Mouse (Mus musculus) liver, adult 2 months (tissue): ENCODE data around the gene Ogfod3. TPM values are rescaled to one million over a fixed set of nuclear protein-coding genes. Genes with fewer than 3 reads are reported as not detected.
A peak's percentile ranks its signal among the peaks of the same experiment; 100 is the strongest.

Experiments
- DNase-seq: peaks from one replicate; pipeline ENCODE4 v3.0.0-alpha.2; 2011; ENCODE audit warnings: low read depth, low spot score; ENCODE audit errors: extremely low read depth
- H3K27ac ChIP-seq: fragments of 200-500 bp; replicated peaks from 2 replicates; pipeline ENCODE4 v1.5.1; 2012; ENCODE audit warnings: low read depth, mild to moderate bottlenecking, control low read depth, inconsistent platforms, low read length; ENCODE audit not compliant: insufficient read depth
- H3K27me3 ChIP-seq: fragments of 200-500 bp; 2 replicates; pipeline ENCODE4 v1.6.1; 2012; ENCODE audit warnings: mild to moderate bottlenecking, moderate library complexity, low read length, inconsistent platforms; ENCODE audit not compliant: control insufficient read depth, insufficient read depth
- H3K36me3 ChIP-seq: fragments of 200-500 bp; 2 replicates; pipeline ENCODE4 v1.6.1; 2012; ENCODE audit warnings: low read length, inconsistent platforms; ENCODE audit not compliant: control insufficient read depth, insufficient read depth
- H3K4me1 ChIP-seq: fragments of 200-500 bp; 2 replicates; pipeline ENCODE4 v1.6.1; 2011; ENCODE audit warnings: low read length; ENCODE audit not compliant: control insufficient read depth, insufficient read depth
- H3K4me3 ChIP-seq: fragments of 200-500 bp; 2 replicates; pipeline ENCODE4 v1.5.1; 2011; ENCODE audit warnings: low read depth, mild to moderate bottlenecking, control low read depth, low read length, moderate library complexity; ENCODE audit not compliant: insufficient read depth
- H3K79me2 ChIP-seq: fragments of 200-500 bp; 2 replicates; pipeline ENCODE4 v1.6.1; 2012; ENCODE audit warnings: inconsistent platforms, mild to moderate bottlenecking, low read length, moderate library complexity; ENCODE audit not compliant: control insufficient read depth, insufficient read depth
- H3K9ac ChIP-seq: fragments of 200-500 bp; 2 replicates; pipeline ENCODE4 v1.6.1; 2012; ENCODE audit warnings: low read depth, mild to moderate bottlenecking, control low read depth, inconsistent platforms, low read length
- CTCF ChIP-seq: fragments of 200-500 bp; IDR thresholded peaks from 2 replicates; pipeline ENCODE4 v1.5.1; 2011; ENCODE audit warnings: low read depth, low read length, control low read depth
- POLR2A ChIP-seq: fragments of 200-500 bp; IDR thresholded peaks from 2 replicates; pipeline ENCODE4 v1.6.1; 2011; ENCODE audit warnings: low read length, control low read depth; ENCODE audit not compliant: insufficient read depth; ENCODE audit errors: extremely low read depth
- WGBS: fragments of 180-500 bp; shearing (Covaris S2); methylation state at CpG from one replicate; pipeline ENCODE4 v1.1.7; 2018; 5-methylcytosine and 5-hydroxymethylcytosine counted together
- polyA plus RNA-seq: library from polyadenylated mRNA; depleted of rRNA; stranded (reverse); fragments of >200 nt; gene quantifications from 2 replicates; pipeline ENCODE4 v1.2.3, GENCODE M21; 2012; rRNA removed
- total RNA-seq: library from RNA; depleted of rRNA; stranded (reverse); fragments of >200 nt; gene quantifications from 2 replicates; pipeline ENCODE4 v1.2.3, GENCODE M21; 2014; rRNA removed

Gene Ogfod3
- total RNA-seq (5.4 and 7.9 TPM in 2 replicates), polyA plus RNA-seq (8.2 and 8.6 TPM in 2 replicates)

GRCm38 (mm10) chr11:121204161-121205006 is at the start of gene Ogfod3, which contains the start of gene Hexdc:
TSS of gene Ogfod3 (minus strand) at chr11:121204711.
TSS of gene Hexdc (plus strand) at chr11:121204433.
- 0% methylated on average over 70 of the region's 70 CpGs for WGBS
- Histone ChIP-seq H3K27ac (peak within 1 kb of the TSS; percentile 64), H3K4me3 (peak within 1 kb of the TSS; percentile 81), H3K36me3 (peaks cover 5% of the 10 kb centered on the region; the same call in 1 of the 2 replicates), H3K9ac (peak within 1 kb of the TSS; percentile 86), H3K27me3 (no peaks in the 10 kb centered on the region), H3K4me1 (peaks cover 6% of the 10 kb centered on the region; the same call in 1 of the 2 replicates), H3K79me2 (no peaks in the 10 kb centered on the region)
- TF ChIP-seq CTCF, result no peak
- peak; percentile 70; the same call in 1 of the 2 replicates for TF ChIP-seq POLR2A
- peak; percentile 90 for DNase-seq

DNA sequence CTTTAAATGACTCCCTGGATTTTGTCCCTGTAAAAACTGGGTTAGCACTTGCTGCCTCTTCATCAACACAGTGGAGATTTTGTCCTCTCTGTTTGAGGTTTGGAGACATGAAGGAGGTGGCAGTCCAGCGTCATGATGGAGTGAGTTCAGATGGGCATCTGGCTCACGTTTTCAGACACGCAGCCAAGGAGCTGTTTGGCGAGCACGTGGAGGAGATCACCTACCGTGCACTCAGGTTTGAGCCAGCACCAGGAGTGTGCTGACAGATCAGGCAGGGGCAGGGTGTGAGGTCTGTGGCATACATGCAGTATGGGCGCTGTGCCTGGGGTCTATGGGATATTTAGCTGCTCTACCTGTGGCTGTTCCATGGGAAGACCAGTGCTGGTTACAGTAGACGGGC is 45.7 kb upstream of the Ogfod3 start:
- Histone ChIP-seq H3K79me2 (no peaks in the 10 kb centered on the region), H3K4me1 (no peaks in the 10 kb centered on the region), H3K27ac (no peak overlapping the region), H3K27me3 (no peaks in the 10 kb centered on the region), H3K36me3 (peaks cover 83% of the 10 kb centered on the region), H3K4me3 (no peak overlapping the region), H3K9ac (no peak overlapping the region)
- WGBS, result 52% methylated on average over 8 of the region's 8 CpGs
- TF ChIP-seq CTCF, result no peak
- no peak for TF ChIP-seq POLR2A
- peak; percentile 83 for DNase-seq

DNA sequence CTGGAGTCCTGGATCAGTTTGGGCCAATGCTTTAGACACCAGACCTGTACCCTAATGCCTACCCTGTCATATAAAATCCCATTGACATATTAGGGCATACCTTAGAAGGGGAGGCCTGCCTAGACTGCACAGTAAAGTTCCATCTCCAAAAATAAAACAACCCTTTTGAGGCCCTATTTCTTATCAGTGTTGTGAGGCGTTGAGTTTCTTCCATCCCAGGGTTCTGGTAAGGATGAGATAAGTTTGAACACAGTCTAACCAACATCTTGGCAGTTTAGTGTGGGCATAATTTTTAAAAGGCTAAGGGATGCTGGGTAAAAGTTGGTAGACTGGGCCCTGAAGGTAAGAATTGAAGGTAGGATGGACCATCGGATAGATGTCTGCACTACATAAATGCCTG is 35.2 kb upstream of the Ogfod3 start:
- 91% methylated on average over 2 of the region's 2 CpGs for WGBS
- TF ChIP-seq CTCF (no peak), POLR2A (no peak)
- no peak overlapping the region for H3K9ac ChIP-seq
- H3K36me3 ChIP-seq, result peaks cover 34% of the 10 kb centered on the region
- no peak for DNase-seq
- peaks cover 2% of the 10 kb centered on the region; the same call in 1 of the 2 replicates for H3K4me1 ChIP-seq
- no peak overlapping the region for H3K4me3 ChIP-seq
- no peaks in the 10 kb centered on the region; the same call in 1 of the 2 replicates for H3K79me2 ChIP-seq
- no peak overlapping the region for H3K27ac ChIP-seq
- H3K27me3 ChIP-seq, result no peaks in the 10 kb centered on the region

GRCm38 (mm10) chr11:121237345-121238128 is 33.0 kb upstream of the Ogfod3 start:
- Histone ChIP-seq H3K4me1 (peaks cover 2% of the 10 kb centered on the region; the same call in 1 of the 2 replicates), H3K79me2 (no peaks in the 10 kb centered on the region; the same call in 1 of the 2 replicates), H3K36me3 (peaks cover 17% of the 10 kb centered on the region), H3K27me3 (no peaks in the 10 kb centered on the region), H3K4me3 (peak overlapping the region; percentile 74), H3K27ac (peak overlapping the region; percentile 79), H3K9ac (peak overlapping the region; percentile 85)
- peak; percentile 71 for TF ChIP-seq CTCF
- no peak for TF ChIP-seq POLR2A
- WGBS, result 3% methylated on average over 28 of the region's 28 CpGs
- peak; percentile 73 for DNase-seq

GRCm38 (mm10) chr11:121236564-121237344 is 32.2 kb upstream of the Ogfod3 start, which contains the start of gene Narf:
TSS of gene Narf (plus strand) at chr11:121237253.
- H3K27me3 ChIP-seq, result no peaks in the 10 kb centered on the region
- peak within 1 kb of the TSS; percentile 85 for H3K9ac ChIP-seq
- peak within 1 kb of the TSS; percentile 86 for H3K27ac ChIP-seq
- H3K4me3 ChIP-seq, result peak within 1 kb of the TSS; percentile 74
- whole genome bisulfite sequencing, result under 1% methylated on average over 50 of the region's 50 CpGs
- TF ChIP-seq CTCF (peak; percentile 65), POLR2A (peak; percentile 99)
- DNase-seq, result peak; percentile 99
- no peaks in the 10 kb centered on the region; the same call in 1 of the 2 replicates for H3K79me2 ChIP-seq
- peaks cover 14% of the 10 kb centered on the region for H3K36me3 ChIP-seq
- H3K4me1 ChIP-seq, result peaks cover 2% of the 10 kb centered on the region; the same call in 1 of the 2 replicates
